Mouse (Mus musculus): ENCODE measurements around the gene Fam136a. TPM values are rescaled to one million over a fixed set of nuclear protein-coding genes. Genes with fewer than 3 reads are reported as not detected.
"Not testable (repeated sequence)": the region's sequence is repeated elsewhere in the genome, so short reads cannot be mapped to it uniquely, and the experiment has no call there.

Fam136a gene
- total RNA-seq (2015), result 9.7 and 13.9 TPM in 2 replicates
- 11.7 and 12.7 TPM in 2 replicates for total RNA-seq (2017)

DNA sequence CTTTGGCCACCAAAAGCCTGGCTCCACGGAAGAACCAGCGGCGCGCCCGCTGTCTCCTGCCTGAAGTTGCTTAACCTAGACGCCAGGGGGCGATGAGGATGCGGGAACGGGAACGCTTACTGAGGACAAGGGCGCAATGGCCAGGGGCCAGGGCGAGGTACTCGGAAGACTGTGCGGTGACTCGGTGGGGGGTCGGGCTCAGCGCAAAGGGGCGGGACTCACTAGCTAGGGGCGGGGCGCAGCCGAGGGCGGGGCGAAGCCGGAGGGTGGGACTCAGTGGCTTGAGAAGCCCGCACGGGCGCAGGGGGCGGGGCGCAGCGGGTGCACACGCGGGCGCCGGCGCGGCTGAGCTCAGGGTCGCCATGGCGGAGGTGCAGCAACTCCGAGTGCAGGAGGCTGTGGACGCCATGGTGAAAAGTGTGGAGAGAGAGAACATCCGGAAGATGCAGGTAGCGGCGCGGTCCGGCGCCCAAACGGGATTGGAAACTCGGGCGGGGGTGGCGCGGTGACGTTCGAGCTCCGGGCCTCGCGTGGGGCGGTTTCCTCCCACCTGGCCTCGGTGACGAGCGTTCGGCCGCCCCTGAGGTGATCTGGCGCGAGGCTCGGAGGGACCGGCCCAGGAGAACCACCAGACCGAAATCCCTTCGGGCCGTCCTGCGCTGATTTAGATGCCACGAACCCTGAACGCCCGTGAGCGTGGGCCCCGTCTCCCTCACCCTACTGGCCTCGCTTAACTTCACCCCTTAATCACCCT lies at the start of gene Fam136a:
TSS of gene Fam136a (plus strand) at position 276 of the 754 bp plus-strand sequence.
- peak; percentile 97 for ATAC-seq (ENCODE audit: poor library complexity, severe bottlenecking)

GRCm38 (mm10) chr6:86317066-86317465 lies 48.4 kb upstream of the Fam136a start:
- no peak for ATAC-seq (ENCODE audit: poor library complexity, severe bottlenecking)

DNA sequence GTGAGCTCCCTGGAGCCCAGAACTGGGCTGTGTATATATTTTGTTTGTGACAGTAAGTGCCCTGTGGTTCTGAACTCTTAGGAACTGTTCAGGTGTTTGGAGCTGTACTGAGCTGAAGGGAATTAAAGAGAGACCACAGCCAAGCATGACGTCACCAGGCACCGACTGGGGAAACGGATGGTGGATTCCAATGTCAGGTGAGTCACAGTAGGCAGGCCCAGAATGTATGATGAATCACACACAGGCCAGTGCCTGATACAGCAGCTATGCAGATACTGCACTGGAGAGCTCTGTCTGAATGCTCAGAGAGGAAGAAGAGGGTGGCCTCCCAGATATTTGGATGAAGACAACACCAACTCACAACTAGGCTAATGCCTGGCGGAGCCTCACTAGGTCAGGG lies 46.6 kb upstream of the Fam136a start:
- ATAC-seq (ENCODE audit: poor library complexity, severe bottlenecking), result no peak

- ATAC-seq (ENCODE audit: poor library complexity, severe bottlenecking), result no peak
These were observed 43.3 kb upstream of the Fam136a start for GRCm38 (mm10) chr6:86322031-86322563.

DNA sequence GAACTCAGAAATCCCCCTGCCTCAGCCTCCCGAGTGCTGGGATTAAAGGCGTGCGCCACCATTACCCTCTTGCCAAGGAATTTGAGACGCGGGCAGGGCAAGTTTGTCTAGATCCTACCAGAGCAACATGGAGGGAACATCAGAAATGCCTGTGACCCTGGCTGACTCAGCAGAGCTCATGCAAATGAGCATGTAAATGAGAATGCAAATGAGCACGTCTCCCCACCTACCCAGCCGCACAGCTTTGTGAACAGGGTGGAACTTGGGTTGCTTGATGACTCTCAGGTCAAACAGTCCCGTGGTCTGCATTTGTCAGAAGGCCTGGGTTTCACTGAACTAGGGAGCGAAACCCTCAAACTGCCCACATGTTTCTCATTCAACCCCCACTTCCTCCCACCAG lies 42.5 kb upstream of the Fam136a start:
- ATAC-seq (ENCODE audit: poor library complexity, severe bottlenecking), result no peak

- ATAC-seq (ENCODE audit: poor library complexity, severe bottlenecking), result no peak
These were observed 41.0 kb upstream of the Fam136a start for GRCm38 (mm10) chr6:86324400-86324799.

DNA sequence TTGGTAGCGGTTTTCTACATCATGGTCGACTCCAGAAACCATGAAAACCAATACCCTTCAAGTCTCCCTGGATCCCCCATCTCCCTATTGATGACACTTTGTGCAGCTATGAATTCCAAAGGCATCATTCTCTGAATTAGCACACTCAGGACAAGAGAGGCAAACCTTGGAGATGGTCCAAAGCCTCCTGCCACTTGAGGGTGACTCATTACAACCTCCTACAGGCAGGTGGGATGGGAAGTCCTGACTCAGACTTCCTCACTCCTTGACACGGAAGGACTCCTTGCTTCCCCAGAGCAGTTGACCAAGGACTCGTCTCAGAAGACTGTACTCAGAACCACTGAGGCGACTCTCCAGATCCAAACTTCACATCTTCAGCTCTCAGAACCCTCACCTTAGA lies 39.8 kb upstream of the Fam136a start:
- no peak for ATAC-seq (ENCODE audit: poor library complexity, severe bottlenecking)

DNA sequence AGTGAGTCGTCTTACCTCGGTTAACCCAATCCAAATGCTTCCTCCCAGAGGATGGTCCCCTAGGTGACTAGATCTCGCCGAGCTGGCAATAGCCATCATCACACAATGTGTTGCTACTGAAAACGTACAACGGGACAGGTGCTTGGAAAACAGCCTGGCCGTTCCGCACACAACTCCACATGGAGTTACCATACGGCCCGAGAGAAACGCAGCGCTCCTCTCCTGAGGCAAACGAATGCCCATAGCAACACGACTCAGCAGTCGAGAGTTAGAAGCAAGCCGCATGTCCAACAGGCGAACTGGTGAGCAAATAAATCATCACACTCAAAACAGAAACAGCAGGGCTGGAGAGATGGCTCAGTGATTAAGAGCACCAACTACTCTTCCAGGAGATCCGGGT lies 38.6 kb upstream of the Fam136a start:
- ATAC-seq (ENCODE audit: poor library complexity, severe bottlenecking), result no peak

- ATAC-seq (ENCODE audit: poor library complexity, severe bottlenecking), result no peak
These were observed 37.1 kb upstream of the Fam136a start for GRCm38 (mm10) chr6:86328369-86328768.

GRCm38 (mm10) chr6:86329943-86330342 lies 35.5 kb upstream of the Fam136a start:
- ATAC-seq (ENCODE audit: poor library complexity, severe bottlenecking), result no peak

DNA sequence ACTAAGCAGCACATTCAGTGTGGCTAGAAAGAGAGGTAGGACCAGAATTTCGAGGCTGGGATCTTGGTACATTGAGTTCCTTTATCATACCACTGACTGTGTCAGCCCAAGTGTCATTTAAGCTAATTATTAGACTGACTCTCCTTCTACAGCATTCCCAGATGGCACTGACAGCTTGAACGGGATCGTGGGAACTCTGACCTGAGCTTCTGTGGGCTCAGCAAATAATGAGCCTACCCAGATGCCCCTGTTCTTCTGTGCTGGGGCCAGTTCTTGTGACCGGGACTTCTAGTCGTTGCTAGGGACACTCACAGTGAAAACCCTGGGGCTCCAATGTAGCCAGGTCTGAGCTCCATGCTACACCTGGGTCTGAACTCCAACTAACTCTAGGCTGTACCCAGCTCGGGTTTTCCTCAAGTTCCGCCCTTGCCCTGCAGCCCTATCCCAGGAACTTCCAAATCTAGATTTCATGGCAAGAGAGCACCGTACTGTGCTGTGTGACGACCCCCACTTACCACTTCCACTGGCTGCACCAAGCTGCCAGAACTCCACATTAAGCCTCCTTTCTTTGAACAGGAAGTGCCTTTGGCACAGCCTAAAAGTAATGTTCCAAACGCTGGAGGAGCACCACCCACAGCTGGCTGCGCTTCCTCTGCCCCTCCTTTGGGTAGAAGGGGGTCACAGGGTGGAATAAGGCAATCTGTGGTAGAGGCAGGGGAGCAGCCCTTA lies 30.2 kb upstream of the Fam136a start:
- no peak for ATAC-seq (ENCODE audit: poor library complexity, severe bottlenecking)

GRCm38 (mm10) chr6:86335860-86336259 lies 29.6 kb upstream of the Fam136a start:
- no peak for ATAC-seq (ENCODE audit: poor library complexity, severe bottlenecking)

DNA sequence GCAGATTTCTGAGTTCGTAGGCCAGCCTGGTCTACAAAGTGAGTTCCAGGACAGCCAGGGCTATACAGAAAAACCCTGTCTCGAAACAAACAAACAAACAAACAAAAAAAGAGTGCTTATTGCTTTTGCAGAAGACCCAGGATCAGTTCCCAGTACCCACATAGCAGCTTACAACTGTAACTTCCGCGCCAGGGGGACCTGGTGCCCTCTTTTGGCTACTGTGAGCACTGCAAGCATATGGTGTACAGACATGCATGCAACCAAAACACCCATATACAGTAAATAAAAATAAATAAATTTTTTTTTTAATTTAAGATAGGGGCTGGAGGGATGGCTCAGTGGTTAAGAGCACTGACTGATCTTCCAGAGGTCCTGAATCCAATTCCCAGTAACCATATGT lies 29.1 kb upstream of the Fam136a start:
- ATAC-seq (ENCODE audit: poor library complexity, severe bottlenecking), result not testable (repeated sequence)

DNA sequence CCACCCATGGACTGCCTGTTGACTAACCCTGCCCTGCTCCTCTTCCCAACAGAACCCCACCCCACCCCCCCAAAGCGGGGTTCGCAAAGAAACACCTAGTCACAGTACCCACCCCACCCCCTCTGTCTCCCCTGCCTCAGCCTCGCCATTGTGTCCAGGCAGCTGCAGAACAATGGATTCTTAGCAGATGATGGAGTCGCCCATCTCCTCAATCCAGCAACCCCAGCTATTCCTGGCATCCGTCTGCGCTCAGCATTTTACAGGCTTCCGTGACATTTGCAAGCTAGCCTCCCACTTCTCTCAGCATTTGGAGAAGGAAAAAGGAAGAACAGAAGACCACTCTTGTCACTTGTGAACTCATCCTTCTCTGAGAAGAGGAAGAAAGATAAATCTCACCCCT lies 21.8 kb upstream of the Fam136a start:
- no peak for ATAC-seq (ENCODE audit: poor library complexity, severe bottlenecking)

DNA sequence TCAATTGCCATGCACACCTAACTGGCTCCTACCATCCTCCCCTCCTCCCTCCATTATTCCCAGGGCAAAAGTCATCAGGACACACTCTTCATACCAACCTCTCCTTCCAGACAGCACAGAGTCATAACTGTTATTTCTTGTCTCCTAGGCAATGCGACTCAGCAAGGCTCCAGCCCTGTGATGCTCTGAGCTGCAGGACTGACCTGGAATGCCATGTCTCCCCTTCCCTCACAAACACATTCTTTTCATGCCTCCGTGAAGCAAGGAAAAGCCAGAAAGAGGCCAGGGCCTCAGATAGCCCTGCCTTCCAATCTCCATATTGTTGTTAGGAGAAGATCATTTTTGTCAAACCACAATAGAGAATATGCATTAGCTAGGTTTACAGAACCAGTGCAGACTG lies 19.4 kb upstream of the Fam136a start:
- no peak for ATAC-seq (ENCODE audit: poor library complexity, severe bottlenecking)

DNA sequence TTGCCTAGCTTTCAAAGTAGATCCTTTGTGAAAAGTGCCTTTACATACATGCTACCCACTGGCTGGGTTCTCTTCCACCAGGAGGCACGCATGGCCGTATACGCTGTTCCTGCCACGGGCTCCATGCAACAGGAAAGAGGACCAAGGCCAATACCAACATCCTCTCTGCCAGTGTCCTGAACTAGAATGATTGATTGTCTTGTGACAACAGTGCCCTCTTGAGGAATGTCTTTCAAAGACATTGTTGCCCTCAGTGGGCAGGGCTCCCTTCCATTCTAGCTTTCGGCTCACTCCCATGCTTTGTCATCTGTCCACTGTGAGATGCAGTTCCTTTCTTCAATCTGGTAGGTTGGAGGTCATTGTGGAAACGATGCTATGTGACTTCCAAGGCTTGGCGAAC lies 16.2 kb upstream of the Fam136a start:
- ATAC-seq (ENCODE audit: poor library complexity, severe bottlenecking), result no peak

- no peak for ATAC-seq (ENCODE audit: poor library complexity, severe bottlenecking)
These were observed 10.5 kb upstream of the Fam136a start for GRCm38 (mm10) chr6:86354948-86355347.

DNA sequence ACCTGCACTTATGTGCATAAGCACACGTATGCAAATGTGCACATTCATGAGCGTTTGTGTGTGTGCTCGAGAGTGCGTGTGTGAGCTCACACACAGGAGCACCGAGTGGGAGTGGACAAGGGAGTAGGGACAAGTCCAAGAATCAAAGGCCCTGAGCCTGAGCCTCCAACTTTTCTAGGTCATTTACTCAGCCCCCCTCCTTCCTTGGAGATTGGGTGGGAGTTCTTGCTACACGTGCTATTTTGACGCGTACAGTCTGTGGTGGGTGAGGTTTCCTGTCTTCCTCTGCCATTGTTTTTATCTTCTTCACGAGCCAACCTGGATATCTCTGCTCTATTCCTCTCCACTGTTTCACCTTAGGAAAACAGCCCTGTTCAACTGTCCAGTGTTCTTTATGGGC lies 8.5 kb upstream of the Fam136a start:
- no peak for ATAC-seq (ENCODE audit: poor library complexity, severe bottlenecking)

DNA sequence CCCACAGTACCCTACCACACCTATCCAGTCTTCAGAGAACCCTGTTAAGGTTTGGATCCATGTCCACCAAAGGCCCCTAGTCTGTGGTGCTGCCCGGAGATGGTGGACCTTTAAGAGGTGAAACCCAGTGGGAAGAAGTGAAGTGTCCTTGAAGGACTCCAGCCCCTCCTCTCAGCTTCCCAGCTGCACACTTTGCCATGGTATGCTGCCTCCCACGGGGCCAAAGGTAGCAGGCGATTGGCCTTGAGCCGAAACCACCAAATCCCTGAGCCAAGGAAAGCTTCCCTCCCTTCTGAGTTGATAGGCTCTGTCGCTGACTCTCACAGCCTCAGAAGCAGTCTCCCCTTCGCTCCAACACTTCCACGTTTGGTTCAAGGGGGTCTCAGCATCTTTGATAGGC lies 4.8 kb upstream of the Fam136a start:
- ATAC-seq (ENCODE audit: poor library complexity, severe bottlenecking), result no peak

DNA sequence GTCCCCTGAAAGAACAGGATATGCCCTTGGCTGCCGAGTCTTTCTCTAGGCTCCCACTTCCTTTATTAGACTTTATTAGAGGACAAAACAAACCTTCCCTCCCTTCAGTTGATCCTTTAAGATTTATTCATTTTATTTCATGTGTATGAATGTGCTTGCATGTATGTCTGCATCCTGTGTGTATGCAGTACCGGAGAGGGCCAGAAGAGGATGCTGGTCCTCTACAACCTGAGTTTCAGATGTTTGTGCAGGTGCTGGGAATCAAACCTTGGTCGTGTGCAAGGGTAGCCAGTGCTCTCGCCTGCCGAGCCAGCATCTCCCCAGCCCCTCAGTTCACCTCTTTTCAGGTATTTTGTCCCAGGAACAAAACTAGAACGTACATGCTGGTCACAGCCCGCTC lies 4.1 kb upstream of the Fam136a start:
- no peak for ATAC-seq (ENCODE audit: poor library complexity, severe bottlenecking)

GRCm38 (mm10) chr6:86364442-86365141 lies 854 bp upstream of the Fam136a start:
- peak; percentile 59 for ATAC-seq (ENCODE audit: poor library complexity, severe bottlenecking)
